Mouse (Mus musculus) erythroblast, embryonic 14.5 days (primary cell): ENCODE data around the gene Epc2.

Source experiments
- GATA1 ChIP-seq: IDR thresholded peaks from 2 replicates; pipeline ENCODE4 v1.6.1; 2012; ENCODE audit warnings: low read length, inconsistent platforms, mixed read lengths
- TAL1 ChIP-seq: IDR thresholded peaks from 3 replicates; pipeline ENCODE4 v1.6.1; 2012; ENCODE audit warnings: low read length, inconsistent platforms, mixed read lengths

- TF ChIP-seq TAL1 (no peak), GATA1 (no peak)
These were observed 35.4 kb upstream of the Epc2 start for GRCm38 (mm10) chr2:49415868-49416267.
